Comparison of ENCODE assay signal across 9 mouse cellular contexts in genomic region chr5:99630087-99630486, GRCm38 (mm10).
DNase-seq lines count a peak whose midpoint lies in the region; ATAC-seq and TF ChIP-seq lines count a peak whose summit lies in the region.
"Had no signal": no experiment of that assay in that cellular context is flagged by ENCODE, and none has a peak within 500 bp of the region (broad histone marks: within the 10 kb centered on the region; RNA-seq: fewer than 3 reads in every experiment).

No protein-coding gene starts in this region.

- peak; percentile 21 for DNase-seq in kidney, adult 18-20 months
- no peak for DNase-seq in kidney, postnatal 14 days
- peak; percentile 73 for DNase-seq in ES-E14 (ENCODE audit: low read depth, low spot score)
- peak; percentile 50 for DNase-seq in brain, adult 2 months (ENCODE audit: low read depth, low spot score)
- DNase-seq in liver, embryonic 14.5 days (ENCODE audit: low read depth in 3 of 3, low spot score in 3 of 3): peak in 2 of 3 experiments; percentile 12 to 29
- DNase-seq in stomach, postnatal 0 days (ENCODE audit: low spot score): no peak
- DNase-seq in gastrocnemius, postnatal 4 days (ENCODE audit: low spot score in 2 of 2): no peak

- H3K9me3 ChIP-seq in ES-E14 (ENCODE audit: control insufficient read depth, insufficient read depth, low read depth, low read length): no peaks in the 10 kb centered on the region
- no peaks in the 10 kb centered on the region for H3K9me3 ChIP-seq in liver, embryonic 14.5 days (ENCODE audit: control insufficient read depth, low read length)
- no peaks in the 10 kb centered on the region for H3K9me3 ChIP-seq in stomach, postnatal 0 days (ENCODE audit: control insufficient read depth, low read length)
- H3K9me3 ChIP-seq in intestine, embryonic 16.5 days (ENCODE audit: control insufficient read depth, low read length): no peaks in the 10 kb centered on the region
- H3K9me3 ChIP-seq: midbrain, embryonic 12.5 days had no signal

- H3K36me3 ChIP-seq in ES-E14 (ENCODE audit: control insufficient read depth, insufficient read depth, low read length, poor library complexity, severe bottlenecking): no peaks in the 10 kb centered on the region
- no peaks in the 10 kb centered on the region for H3K36me3 ChIP-seq in liver, embryonic 14.5 days (replicated peaks; ENCODE audit: control insufficient read depth, insufficient read depth, low read depth)
- no peaks in the 10 kb centered on the region for H3K36me3 ChIP-seq in stomach, postnatal 0 days (ENCODE audit: control insufficient read depth, insufficient read depth, low read length)
- H3K36me3 ChIP-seq in intestine, embryonic 16.5 days (ENCODE audit: control insufficient read depth, insufficient read depth, low read length): no peaks in the 10 kb centered on the region
- H3K36me3 ChIP-seq: midbrain, embryonic 12.5 days had no signal

- no peak overlapping the region for H3K4me2 ChIP-seq in liver, embryonic 14.5 days (ENCODE audit: low read depth)
- no peak overlapping the region for H3K4me2 ChIP-seq in stomach, postnatal 0 days (replicated peaks; ENCODE audit: low read depth)
- H3K4me2 ChIP-seq in intestine, embryonic 16.5 days (ENCODE audit: low read depth, low read length): no peak overlapping the region
- H3K4me2 ChIP-seq: midbrain, embryonic 12.5 days had no signal

- no peak for ATAC-seq in liver, embryonic 14.5 days (ENCODE audit: insufficient read depth)
- no peak for ATAC-seq in stomach, postnatal 0 days (ENCODE audit: low FRiP score, low TSS enrichment)
- no peak for ATAC-seq in intestine, embryonic 16.5 days

- TF ChIP-seq EP300 in liver, embryonic 14.5 days (IDR thresholded peaks at IDR 0.05; ENCODE audit: low read depth): no peak
- TF ChIP-seq EP300 in stomach, postnatal 0 days (optimal IDR thresholded peaks at IDR 0.05): no peak

- H3K4me3 ChIP-seq in ES-E14 (ENCODE audit: insufficient read depth in 1 of 2, low read depth in 1 of 2, low read length in 2 of 2, poor library complexity in 1 of 2, severe bottlenecking in 1 of 2): no peak overlapping the region
- H3K4me3 ChIP-seq in liver, embryonic 14.5 days (ENCODE audit: insufficient read depth in 1 of 2, low read depth in 2 of 2, low read length in 2 of 2): no peak overlapping the region
- no peak overlapping the region for H3K4me3 ChIP-seq in stomach, postnatal 0 days (ENCODE audit: low read depth, low read length)
- no peak overlapping the region for H3K4me3 ChIP-seq in intestine, embryonic 16.5 days (ENCODE audit: low read length)
- H3K4me3 ChIP-seq: midbrain, embryonic 12.5 days had no signal

- H3K9ac ChIP-seq in ES-E14 (ENCODE audit: insufficient read depth, low read depth, low read length, poor library complexity, severe bottlenecking): no peak overlapping the region
- no peak overlapping the region for H3K9ac ChIP-seq in liver, embryonic 14.5 days (replicated peaks)
- no peak overlapping the region for H3K9ac ChIP-seq in stomach, postnatal 0 days (ENCODE audit: low read length)
- no peak overlapping the region for H3K9ac ChIP-seq in intestine, embryonic 16.5 days (ENCODE audit: low read depth, low read length)
- H3K9ac ChIP-seq: midbrain, embryonic 12.5 days had no signal

- no peaks in the 10 kb centered on the region for H3K27me3 ChIP-seq in liver, embryonic 14.5 days (ENCODE audit: control insufficient read depth, insufficient read depth, low read length)
- H3K27me3 ChIP-seq in stomach, postnatal 0 days (ENCODE audit: control insufficient read depth, insufficient read depth, low read length): no peaks in the 10 kb centered on the region
- no peaks in the 10 kb centered on the region for H3K27me3 ChIP-seq in intestine, embryonic 16.5 days (replicated peaks; ENCODE audit: control insufficient read depth, insufficient read depth, low read length)

- peak; percentile 82 for TF ChIP-seq CTCF in liver, embryonic 14.5 days (IDR thresholded peaks at IDR 0.05; ENCODE audit: low read depth)
- peak; percentile 56 for TF ChIP-seq CTCF in stomach, postnatal 0 days (IDR thresholded peaks at IDR 0.05; ENCODE audit: low read depth)

- WGBS in liver, embryonic 14.5 days (ENCODE audit: insufficient replicate concordance): 50% methylated on average over 7 of the region's 7 CpGs
- WGBS in stomach, postnatal 0 days: 88% methylated on average over 7 of the region's 7 CpGs
- 84% methylated on average over 7 of the region's 7 CpGs for WGBS in intestine, embryonic 16.5 days

- in situ Hi-C loops in ES-E14 (cut with MboI; ENCODE audit: low sequenced_read_pairs in 2 of 2, unreplicated experiment in 2 of 2): no loop called here

- no peak overlapping the region for H3K27ac ChIP-seq in ES-E14 (ENCODE audit: insufficient read depth, low read depth, low read length, poor library complexity, severe bottlenecking)
- H3K27ac ChIP-seq in liver, embryonic 14.5 days: no peak overlapping the region
- H3K27ac ChIP-seq in stomach, postnatal 0 days (replicated peaks): no peak overlapping the region
- no peak overlapping the region for H3K27ac ChIP-seq in intestine, embryonic 16.5 days (ENCODE audit: low read length)
- H3K27ac ChIP-seq: midbrain, embryonic 12.5 days had no signal

- H3K4me1 ChIP-seq in ES-E14 (ENCODE audit: control insufficient read depth in 2 of 2, insufficient read depth in 2 of 2, low read length in 2 of 2, poor library complexity in 1 of 2): 0 out of 4 replicates have a peak, but pooled peaks cover 0 to 3% of the 10 kb centered on the region in 2 experiments
- peaks cover 23 to 36% of the 10 kb centered on the region in 2 experiments for H3K4me1 ChIP-seq in liver, embryonic 14.5 days (replicated peaks; ENCODE audit: control insufficient read depth in 2 of 2, insufficient read depth in 2 of 2, low read length in 1 of 2)
- H3K4me1 ChIP-seq in stomach, postnatal 0 days (replicated peaks; ENCODE audit: control insufficient read depth, insufficient read depth): no peaks in the 10 kb centered on the region
- peaks cover 11% of the 10 kb centered on the region for H3K4me1 ChIP-seq in intestine, embryonic 16.5 days (ENCODE audit: control insufficient read depth, insufficient read depth, low read length)

TF ChIP-seq in ES-E14, 5 proteins besides CTCF, POLR2A, EP300 and RAD21:
- TF ChIP-seq MAFK (IDR thresholded peaks at IDR 0.05; ENCODE audit: insufficient read depth, low read depth, low read length): no peak

Comparison
In these comparisons a context has a peak if more than half of its experiments do, and no peak if none do; other contexts are left out.
1. DNase-seq: peak in kidney, adult 18-20 months (single experiment), ES-E14 (single experiment), brain, adult 2 months (single experiment) and liver, embryonic 14.5 days (2 of 3); none in kidney, postnatal 14 days (single experiment), stomach, postnatal 0 days (single experiment) and gastrocnemius, postnatal 4 days (0 of 2).